Mouse (Mus musculus) adrenal gland, adult (tissue): ENCODE measurements at regions not wholly inside any gene's neighbourhood (a gene's known extent, or its start where the extent isn't known, plus 50 kb on each side); places are given as distances from the start of the nearest gene placed in this dataset.

Experiments used
- DNase-seq, 2 experiments: peaks; one replicate each; pipeline ENCODE4 v3.0.0; 2022 to 2023; ENCODE audit warnings: low spot score in 1 of 2; ENCODE audit not compliant: inconsistent age in 2 of 2

DNA sequence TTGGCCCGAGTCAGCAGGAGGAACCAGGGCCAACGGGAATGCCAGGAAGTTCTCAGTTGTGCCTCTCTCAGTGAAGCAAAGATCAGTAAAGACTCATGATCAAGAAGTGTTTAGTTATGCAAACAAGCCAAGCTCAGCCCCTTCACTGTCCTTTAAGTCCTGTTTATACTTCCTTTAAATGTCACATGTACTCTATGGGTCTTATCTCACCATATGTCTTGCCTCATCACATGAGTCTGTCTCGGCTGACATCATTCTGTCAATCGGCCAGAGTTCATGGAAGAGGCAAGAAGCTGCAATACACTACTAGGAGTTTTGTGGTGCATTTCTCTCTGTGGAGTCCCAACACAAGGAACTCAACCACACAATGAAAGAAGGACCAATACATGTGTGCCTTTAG, 71.8 kb downstream of the Scp2d1 start:
- no peak for DNase-seq

DNA sequence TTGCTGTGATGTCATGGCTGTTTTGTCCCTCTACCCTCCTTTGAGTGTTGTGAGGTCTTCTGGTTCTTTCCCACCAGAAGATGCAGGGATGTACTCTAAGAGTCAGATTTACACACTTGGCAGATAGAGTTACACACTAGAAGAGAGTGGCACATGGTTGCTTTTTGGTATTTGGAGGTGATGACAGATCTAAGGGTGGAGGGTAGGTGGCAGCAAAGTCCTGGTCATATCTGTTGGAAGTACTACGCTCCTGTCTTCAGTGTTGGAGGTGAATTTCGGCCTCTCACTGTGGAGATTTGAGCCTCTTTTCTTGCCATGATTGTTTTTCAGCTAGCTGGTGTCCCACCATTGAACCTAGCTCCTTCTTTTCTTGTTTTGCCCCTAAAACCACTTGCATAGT, 73.0 kb downstream of the Scp2d1 start:
- DNase-seq = peak in 1 of 2 experiments; percentile 35

DNA sequence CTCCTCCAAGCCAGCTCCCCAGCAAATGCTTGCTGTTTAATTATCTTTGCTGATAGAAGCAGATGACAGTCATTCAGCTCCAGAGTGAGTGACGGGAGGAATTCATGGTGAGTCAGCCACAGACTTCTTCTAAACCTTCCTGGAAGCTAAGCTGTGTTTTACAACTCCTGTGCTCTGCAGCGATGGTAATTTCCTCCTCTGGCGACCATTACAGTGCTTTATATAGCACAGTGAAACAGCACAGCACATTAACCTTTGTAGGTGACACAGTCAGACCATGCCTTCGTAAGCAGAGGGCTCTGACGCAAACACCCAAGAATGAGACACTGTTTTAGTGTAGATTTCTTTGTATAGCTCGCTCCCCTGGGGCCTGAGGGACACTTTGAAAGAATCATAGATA, 83.3 kb downstream of the Scp2d1 start:
- no peak for DNase-seq

DNA sequence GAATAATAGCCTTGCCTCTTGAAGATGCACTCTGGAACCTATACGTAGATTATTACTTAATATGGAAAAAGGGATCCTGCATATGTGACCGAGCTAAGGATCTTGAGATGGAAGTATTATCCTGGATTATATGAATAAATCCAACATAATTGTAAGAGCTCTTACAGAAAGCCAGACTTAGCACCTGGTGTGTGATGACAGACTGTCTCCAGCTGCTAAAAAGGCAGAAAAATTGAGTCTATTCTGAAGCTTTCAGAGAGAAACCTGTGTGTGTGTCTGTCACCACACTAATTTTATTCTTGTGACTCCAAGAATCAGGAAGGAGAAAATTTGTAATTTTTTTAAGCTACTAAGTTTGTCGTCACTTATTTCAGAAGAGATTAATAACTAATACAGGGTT, 122.4 kb downstream of the Scp2d1 start:
- DNase-seq = no peak

DNA sequence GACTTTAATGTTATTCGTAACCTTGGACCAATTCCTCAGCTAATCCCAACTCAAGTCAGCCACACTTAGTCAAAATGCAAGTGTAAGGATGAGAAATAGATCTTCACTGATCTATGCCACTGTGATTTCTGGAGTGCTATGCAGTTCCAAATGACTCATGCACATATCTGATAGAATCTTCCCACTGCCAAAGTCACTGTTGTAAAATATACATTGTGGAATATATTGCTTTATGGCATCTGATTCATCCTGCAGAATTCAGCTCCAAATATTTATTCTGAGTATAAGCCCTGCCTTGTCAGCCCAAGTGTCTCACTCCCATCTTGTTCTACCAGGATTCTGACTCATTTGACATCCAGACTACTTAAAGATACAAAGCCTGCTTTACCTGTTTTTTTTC, 123.0 kb downstream of the Scp2d1 start:
- DNase-seq = no peak

DNA sequence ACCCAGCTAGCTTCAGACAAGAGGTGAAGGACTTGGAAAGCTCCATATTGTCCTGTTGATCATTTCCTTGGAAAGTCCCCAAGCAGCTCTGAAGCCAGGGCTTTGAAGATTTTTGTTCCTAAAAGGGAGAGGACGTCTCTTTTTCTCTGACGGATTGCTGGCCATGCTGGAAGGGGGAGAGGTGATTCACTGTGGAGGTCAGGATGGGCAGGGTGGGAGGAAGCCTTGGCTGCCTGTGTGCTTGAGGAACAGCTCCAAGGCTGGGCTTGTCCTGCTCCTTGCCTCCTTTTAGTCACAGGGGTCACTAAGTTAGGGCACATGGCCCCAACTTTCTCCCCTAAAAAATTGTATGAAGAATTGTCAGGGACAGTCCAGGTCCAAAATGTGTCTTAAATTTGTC, 125.8 kb downstream of the Scp2d1 start:
- DNase-seq = peak; percentile 24 to 57
